Mouse (Mus musculus) retina, postnatal 7 days (tissue): ENCODE results near the gene Rnf222.
A peak's percentile ranks its signal among the peaks of the same experiment; 100 is the strongest.

Source experiments
- DNase-seq: peaks from one replicate; pipeline ENCODE4 v3.0.0-alpha.2; 2012; ENCODE audit warnings: low read depth, low spot score

The Rnf222 gene

DNA sequence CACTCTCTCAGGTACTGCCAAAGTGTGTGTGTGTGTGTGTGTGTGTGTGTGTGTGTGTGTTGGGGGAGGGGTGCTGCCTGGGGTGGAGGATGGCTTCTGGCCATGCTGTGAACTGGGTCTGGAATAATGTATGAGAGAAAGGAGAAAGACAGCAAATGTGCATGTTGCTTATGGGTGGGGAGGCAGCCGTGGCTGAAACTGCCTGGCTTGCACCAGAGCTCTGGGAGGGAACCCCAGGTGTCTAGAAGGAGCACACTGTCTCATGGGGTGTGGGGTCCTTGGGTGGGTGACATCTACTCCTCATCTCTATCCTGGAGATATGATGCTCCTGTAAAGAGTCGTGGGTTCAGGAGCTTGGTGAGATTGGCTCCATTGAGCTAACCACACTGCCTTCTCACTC lies 300 bp downstream of the Rnf222 start:
- no peak for DNase-seq

DNA sequence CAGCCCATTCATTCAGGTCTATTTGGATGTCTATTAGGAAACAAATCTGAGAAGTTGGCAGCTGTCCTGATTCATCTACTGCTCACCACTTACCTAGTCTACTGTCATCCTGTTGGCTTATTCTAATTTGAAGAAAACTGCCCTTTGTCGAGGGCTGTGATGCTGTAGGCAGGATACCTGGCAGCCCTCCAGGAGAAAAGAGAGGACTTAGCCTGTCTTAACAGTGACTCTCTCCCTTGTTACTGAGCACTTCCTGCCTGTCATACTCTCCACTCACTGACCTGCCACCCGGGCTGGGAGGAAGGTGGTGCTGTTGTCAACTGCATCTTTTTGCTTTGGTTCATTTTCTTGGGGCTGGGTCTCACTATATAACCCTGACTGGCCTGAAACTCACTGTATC lies 2.3 kb downstream of the Rnf222 start:
- DNase-seq = no peak

DNA sequence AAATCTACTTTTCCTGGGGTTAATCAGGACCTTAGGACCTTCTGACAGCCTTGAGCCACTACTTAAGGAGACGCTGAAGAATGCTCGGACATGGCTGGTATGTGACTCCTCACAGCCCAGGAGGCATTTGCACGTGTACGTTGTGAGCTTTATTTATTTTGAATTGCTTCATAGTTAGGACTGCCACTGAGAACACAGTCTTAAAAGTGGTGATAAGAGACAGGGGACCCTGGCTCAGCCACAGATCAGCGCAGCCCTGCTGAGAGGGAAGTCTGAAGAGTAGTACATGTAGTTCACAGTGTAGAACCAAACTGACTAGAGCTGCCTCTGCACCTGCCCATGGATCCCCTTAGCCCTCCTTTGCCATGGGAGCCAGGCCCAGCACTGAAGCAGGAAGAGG lies 3.5 kb downstream of the Rnf222 start:
- no peak for DNase-seq

DNA sequence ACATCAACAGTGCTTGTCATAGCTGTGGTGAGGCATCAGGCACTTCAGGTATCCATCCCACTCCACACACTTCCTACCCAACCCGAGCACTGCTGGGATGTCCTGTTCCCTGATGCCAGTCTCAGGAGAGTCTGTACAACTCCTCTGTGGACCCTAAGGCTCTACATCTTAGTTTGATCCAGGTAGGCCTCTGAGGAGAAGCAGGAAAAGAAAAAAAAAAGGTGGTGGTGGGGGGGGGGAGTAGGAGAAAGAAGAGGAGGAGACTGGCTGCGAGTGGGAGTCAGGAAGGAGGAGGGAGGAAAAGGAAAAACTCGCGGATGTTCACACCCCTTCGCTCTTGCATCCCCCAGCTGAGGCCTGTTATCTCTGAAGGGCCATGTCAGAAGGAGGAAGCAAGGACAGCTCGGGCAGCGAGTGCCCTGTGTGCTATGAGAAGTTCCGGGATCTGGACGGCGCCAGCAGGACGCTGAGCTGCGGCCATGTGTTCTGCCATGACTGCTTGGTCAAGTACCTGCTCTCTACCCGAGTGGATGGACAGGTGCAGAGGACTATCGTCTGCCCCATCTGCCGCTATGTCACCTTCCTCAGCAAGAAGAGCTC lies 4.0 kb downstream of the Rnf222 start:
- no peak for DNase-seq

DNA sequence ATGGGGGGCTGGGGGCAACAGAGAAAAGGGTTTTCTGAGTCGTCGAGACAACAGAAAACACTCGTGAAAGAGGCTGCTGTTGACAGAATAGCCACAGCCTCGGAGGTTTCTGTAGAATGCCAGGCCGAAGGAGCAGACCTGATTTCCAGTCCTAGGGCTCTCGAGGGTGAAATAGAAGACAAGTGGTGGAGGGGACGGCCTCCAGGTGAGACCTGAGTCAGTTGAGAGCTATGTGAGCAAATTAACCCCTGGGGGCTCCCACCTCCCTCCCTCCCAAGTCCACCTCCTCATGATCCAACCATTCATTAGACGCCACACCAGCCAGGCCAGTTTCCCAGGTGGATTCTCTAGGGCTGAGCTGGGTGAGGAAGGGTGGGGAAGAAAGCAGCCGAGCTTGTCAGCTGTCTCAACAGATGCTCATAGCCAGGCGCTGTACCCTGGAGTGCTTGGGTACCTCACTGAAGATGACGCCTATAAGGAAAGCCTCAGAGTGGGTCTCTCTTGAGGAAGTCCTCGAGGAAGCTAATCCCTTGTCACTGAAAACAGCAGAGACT lies 5.6 kb downstream of the Rnf222 start:
- DNase-seq = no peak

DNA sequence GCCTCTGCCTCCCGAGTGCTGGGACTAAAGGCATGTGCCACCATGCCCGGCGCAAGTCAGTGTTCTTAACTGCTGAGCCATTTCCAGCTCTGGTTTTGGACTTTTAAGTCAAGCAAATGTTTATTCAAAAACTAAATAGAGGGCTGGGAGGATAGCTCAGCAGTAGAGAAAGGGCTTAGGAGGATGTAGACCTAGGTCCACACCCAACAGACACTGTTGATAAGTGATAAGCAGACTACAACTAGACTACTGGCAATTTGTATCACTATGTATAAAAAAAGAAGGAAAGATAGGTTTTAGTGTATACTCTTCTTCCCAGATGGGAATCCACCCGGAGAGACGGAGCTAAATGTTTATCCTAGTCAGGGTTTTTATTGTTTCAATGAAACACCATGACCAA lies 7.9 kb downstream of the Rnf222 start:
- no peak for DNase-seq

DNA sequence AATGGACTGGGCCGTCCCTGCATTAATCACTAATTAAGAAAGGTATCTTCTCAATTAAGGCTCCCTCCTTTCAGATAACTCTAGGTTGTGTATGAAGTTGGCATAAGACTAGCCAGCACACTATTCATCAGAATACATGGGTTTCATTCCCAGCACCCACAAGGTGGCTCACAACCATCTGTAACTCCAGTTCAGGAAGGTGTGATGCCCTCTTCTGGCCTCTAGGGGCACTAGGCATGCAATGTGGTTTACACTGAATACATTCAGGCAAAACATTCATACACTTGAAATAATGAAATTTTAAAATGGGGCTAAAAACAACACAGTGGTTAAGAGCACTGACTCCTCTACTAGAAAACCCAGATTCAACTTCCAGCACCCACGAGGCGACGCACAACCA lies 8.8 kb downstream of the Rnf222 start:
- DNase-seq = no peak

DNA sequence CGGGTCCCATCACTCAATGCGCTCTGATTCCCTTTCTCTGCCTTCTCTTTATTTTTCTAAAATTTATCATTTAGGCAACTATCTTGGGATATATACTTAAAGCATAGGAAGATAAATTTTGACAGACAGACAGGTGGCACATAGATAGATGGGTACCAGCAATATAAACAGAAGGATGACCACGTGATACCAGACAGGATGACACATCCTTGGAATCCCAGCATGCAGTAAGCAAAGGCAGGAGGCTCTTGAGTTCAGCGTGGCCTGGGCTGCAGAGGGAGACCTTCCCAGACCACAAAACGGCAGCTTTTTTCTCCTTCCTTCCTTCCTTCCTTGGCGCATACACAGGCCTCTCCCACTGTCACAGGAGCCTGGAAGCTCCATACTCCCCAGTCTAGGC lies 9.5 kb downstream of the Rnf222 start:
- DNase-seq = no peak

DNA sequence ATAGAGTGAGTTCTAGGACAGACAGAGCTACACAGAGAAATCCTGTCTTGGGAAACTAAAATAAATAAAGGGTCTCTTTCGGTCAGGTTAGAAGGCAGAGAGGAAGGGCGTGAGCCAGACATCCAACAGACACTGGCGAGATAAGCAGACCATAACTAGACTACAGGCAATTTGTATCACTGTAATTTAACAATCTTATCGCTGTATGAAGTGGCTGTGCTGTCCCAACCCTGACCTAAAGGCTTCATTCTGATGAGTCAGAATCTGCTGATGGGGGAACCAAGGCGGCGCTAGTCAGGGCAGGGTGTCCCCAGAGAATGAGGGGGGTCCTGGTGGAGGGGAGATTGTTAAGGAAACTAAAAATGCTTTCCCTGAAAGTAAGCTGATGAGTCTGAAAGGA lies 10.4 kb downstream of the Rnf222 start:
- DNase-seq = no peak

DNA sequence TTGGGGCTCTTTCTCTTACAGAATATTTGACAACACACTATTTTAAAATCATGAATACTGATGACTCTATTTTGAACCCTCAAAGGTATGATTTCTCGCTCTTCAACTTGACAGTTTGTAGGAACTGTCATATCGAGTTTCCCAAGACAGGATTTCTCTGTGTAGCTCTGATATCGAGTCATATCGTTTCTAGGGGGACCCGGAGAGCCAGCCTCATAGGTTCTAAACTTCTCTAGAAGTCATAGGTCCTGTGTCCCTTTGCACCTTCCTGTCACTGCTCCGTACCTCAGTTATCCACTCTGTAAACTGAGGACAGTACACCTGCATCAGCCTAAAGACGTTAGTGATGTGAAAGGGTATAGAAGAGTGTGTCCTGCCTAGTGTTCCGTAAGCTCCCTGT lies 11.5 kb downstream of the Rnf222 start:
- DNase-seq = no peak

DNA sequence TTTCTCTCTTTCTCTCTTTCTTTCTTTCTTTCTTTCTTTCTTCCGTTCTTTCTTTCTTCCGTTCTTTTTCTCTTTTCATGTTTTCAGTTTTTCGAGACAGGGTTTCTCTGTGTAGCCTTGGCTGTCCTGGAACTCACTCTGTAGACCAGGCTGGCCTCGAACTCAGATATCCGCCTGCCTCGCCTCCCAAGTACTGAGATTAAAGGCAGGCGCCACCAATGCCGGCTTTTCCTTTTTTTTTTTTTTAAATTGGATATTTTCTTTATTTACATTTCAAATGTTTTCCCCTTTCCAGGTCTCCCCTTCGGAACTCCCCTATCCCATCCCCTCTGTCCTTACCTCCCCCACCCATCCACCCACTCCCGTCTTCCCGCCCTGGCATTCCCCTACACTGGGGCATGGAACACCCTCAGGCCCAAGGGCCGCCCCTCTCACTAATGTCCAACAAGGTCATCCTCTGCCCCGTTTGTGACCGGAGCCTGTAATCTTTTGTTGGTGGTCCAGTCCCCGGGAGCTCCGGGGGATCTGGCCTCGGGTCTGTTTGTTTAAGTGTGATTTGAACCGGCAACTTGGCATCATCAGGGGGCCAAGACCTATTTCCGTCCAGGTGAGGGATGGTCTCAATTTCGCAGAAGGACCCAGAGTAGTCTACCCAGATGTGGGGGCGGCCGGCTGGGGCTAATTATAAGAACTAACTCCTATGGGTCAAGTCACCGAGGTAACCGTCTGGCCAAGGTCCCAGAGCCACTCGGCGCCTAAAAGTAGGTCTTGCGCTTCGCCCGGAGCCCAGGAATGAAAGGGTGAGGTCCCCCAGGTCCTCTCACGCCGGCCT lies 12.4 kb downstream of the Rnf222 start:
- DNase-seq = no peak

DNA sequence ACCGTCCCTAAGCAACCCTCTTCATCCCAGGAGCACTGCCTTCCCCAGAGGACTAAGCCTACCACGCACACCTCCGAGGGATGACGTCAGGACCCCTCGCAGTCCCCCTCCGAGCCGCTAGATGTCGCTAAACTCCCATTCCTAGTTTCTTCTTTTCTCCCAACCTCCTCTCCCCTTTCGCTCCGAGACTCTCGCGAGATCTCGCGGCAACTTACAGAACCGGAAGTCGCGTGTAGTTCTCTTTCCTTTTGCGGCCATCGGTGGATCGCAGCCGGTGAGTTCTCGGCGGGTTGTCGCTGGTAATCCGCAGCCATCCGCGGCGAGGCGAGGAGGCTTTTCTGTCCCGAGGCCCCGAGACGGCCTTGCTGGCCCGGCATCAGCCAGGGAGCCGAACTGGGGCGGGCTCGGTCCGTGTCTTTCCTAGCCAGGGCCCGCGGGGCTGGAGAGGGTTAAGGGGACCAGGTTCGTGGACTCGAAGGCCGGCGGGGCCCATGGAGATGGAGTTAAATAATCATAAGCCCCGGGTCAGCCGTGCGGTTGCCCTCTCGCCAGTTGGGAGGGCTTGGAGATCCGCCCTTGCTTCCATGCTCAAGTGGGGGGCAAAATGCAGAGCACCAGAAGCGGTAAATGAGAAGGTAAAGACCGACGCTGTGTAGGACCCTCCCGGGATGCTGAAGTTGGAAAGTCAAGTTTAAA lies 13.1 kb downstream of the Rnf222 start, which contains the start of gene Rpl26:
Rpl26 (plus strand) TSS at position 233 of the 696 bp plus-strand sequence.
- DNase-seq = peak; percentile 100

DNA sequence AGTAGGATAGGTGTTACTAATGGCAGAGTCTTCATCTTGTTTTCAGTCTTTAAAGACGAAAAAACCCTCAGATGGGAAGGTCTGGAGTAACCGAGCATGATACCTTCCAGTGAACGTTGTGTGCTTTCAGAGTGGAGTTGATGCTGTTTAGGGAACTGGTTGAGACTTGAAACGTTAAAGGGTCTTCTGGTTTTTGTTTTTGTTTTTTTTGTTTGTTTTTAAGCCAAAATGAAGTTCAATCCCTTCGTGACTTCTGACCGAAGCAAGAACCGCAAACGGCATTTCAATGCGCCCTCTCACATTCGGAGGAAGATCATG lies 13.7 kb downstream of the Rnf222 start:
- DNase-seq = no peak

DNA sequence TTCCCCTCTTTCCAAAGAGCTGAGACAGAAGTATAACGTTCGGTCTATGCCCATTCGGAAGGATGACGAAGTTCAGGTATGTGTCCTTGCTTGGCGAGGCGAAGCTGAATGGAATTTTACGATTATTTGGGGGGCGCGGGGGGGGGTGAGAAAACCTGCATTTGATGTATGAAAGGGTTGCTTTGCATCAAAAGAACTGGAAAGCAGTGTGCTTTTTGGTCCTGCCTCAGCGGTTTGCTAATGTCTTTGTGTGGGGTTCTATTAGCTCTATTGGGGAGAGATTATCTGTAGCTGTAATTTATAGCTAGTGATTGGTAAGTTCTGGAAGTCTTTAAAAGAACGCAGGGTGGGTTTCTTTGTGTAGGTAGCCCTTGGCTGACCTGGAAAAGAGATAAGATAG lies 14.0 kb downstream of the Rnf222 start:
- DNase-seq = no peak

DNA sequence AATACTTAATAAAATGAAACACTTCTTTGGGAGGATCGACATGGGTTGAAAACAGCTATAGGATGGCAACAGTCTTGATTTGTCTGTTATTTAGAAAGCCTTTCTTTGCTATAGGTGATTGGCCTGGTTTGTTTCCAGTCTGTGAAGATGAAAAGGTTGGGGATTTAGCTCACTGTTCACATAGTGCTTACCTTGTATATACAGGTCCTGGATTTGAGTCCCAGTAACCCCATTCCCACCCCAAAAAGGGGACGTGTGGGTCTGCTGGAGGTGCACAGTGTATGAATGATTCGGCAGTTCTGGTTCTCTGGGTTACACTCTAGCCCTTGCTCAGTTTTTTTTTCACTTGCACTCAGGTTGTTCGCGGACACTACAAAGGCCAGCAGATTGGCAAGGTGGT lies 14.5 kb downstream of the Rnf222 start:
- DNase-seq = no peak

DNA sequence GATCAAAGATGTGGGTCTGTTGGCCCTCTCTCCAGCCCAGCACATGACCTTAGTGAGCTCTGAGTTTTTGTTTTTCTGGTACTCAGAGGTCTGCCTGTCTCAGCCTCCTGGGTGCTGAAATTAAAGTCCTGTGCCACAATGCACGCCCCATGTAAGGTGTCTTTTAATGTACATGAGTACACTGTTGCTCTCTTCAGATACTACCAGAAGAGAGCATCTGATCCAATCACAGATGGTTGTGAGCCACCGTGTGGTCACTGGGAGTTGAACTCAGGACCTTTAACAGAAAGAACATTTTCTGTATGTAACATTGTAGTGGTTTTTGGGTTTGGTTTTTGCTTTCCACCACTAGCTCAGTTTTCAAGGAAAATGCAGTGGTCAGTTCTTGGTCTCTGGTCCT lies 15.4 kb downstream of the Rnf222 start:
- no peak for DNase-seq

DNA sequence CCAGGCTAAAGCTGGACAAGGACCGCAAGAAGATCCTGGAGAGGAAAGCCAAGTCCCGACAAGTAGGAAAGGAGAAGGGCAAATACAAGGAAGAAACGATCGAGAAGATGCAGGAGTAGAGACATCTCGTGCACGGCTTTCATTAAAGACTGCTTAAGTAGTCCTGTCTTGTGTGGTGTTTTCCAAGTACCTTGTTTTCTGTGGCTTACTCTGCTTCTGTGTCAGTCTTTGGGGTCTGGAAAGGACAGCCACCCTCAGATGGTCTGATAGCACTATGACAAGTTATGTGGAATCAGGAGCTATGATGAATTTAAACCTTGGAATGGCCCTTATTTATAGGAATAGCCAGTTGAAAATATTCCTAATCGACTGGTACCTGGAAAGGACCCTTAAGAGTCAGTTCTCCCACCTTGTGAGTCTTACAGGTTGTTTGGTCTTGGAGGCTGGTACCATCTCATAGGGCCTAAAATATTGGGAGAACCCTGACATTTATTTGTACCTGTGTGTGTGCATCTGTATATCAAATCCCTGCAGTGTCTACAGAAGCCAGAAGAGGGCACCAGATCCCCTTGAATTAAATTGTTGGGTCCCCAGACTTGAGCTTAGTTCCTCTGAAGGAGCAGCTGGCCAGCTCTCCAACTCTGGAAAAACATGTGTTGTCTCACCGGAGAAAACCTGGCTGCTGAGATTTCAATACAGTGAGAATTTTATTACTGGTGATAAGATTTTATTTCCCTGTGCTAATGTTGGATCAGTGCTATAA lies 16.2 kb downstream of the Rnf222 start:
- DNase-seq = peak; percentile 74

DNA sequence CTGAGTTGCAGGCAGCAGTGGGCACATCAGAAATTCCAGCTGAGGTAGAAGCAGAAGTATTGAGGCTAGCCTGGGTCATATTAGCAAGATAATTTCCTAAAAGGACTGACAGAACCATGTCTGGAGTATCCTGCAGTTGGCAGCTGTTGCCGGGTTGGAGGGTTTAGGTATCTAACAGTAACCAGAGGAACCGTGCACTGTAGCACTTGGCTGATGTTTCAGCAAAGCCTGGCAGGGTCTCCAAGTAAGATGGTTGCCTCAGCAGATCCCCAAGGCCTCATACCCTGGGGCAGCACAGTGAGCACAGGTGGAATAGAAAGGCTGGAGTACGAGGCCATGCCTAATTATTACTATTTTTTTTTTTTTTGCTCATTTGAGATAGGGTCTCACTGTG lies 16.8 kb downstream of the Rnf222 start:
- DNase-seq = no peak

DNA sequence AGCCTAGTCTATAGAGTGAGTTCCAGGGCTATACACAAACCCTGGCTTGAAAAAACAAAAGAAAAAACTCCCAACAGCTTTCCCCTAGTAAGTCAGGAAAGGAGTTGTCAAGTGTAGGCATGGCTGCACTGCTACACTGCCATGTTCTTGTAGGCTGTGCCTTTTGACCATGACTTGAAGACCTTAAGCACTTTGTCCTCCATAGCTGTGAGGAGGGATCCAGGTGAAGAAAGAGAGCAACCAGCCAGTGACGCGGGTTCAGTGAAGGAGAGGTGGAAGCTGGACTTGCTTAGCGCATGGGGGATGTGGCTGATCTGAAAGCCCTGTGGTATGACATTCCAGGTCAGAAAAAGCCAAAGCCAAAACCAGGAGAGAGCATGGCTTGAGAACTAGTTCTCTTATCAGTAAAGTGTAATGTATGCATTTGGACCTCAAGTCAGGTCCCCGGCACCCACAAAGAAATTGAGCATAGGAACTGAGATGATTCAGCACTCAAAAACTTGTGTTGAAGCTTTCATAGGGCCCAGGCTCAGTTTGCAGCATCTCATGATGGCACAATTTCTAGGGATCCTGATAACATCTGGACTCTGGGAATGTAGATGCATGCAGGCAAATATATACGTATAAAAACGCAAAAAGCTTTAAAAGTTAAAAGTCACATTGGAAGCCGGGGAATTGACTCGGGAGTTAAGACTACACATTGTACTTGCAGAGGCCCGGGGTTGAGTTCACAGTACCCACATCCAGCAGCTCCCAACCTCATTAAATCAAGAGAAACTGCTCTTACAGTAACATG lies 17.5 kb downstream of the Rnf222 start:
- DNase-seq = no peak

DNA sequence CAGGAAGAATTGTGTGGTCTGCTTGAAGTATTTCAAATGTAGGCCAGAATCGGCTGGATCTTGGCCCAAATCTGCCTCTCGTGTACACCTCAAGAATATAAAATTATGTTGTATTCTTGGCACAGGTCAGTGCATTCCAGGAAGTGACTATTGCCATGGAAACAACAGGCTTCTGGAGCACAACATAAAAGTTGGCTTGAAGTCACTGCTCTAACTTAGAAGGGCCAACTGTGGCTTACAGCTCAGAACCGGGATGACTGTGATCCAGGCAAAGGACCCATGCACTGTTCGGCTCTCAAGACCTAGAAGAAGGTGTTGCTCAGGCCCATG lies 18.1 kb downstream of the Rnf222 start:
- DNase-seq = no peak

DNA sequence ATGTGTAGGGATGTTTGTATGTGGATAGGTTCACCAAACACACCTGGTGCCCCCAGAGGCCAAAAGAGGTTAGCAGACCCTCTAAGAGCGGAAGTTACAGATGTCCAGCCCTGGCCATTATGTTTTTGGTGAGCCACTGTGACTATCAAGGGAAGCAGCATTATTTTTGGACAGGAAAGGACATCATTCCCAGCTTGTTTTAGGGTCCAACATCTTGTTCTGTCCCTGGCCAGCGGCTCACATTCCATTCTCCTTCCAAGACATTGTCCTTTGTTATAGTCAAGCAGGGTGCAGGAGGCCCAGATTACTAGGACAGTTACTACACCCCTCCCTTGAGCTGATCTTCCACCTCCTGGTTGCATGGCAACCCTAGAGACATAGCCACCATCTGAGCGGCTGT lies 18.9 kb downstream of the Rnf222 start:
- no peak for DNase-seq
